Mouse (Mus musculus) adrenal gland, postnatal 14 days (tissue): Measurements from ENCODE around the gene Rab11fip3. TPM values are rescaled to one million over a fixed set of nuclear protein-coding genes. Genes with fewer than 3 reads are reported as not detected.

Source experiments
- DNase-seq: peaks from one replicate; pipeline ENCODE4 v3.0.0; 2021; ENCODE audit warnings: mixed read lengths
- total RNA-seq: library from RNA; stranded (reverse); gene quantifications from 2 replicates; pipeline ENCODE4 v1.2.3, GENCODE M21; 2021

The Rab11fip3 gene
- total RNA-seq, 1 experiment from 2014 or later: 19.0 TPM

GRCm38 (mm10) chr17:26032037-26032436 is 37.3 kb downstream of the Rab11fip3 start:
- no peak for DNase-seq

- no peak for DNase-seq
Observed at GRCm38 (mm10) chr17:26031583-26031982, 37.8 kb downstream of the Rab11fip3 start.

GRCm38 (mm10) chr17:26028261-26028660 is 41.1 kb downstream of the Rab11fip3 start:
- no peak for DNase-seq

GRCm38 (mm10) chr17:26024674-26025073 is 44.7 kb downstream of the Rab11fip3 start:
- DNase-seq: no peak

GRCm38 (mm10) chr17:26023966-26024365 is 45.4 kb downstream of the Rab11fip3 start:
- DNase-seq: no peak

- no peak for DNase-seq
Observed at GRCm38 (mm10) chr17:26023181-26023580, 46.2 kb downstream of the Rab11fip3 start.

- DNase-seq: no peak
Observed at GRCm38 (mm10) chr17:26021728-26022341, 47.5 kb downstream of the Rab11fip3 start.

- DNase-seq: no peak
Observed at GRCm38 (mm10) chr17:26020848-26021347, 48.5 kb downstream of the Rab11fip3 start.

GRCm38 (mm10) chr17:26018388-26018787 is 51.0 kb downstream of the Rab11fip3 start:
- no peak for DNase-seq

GRCm38 (mm10) chr17:26017949-26018348 is 51.4 kb downstream of the Rab11fip3 start:
- DNase-seq: no peak

- no peak for DNase-seq
Observed at GRCm38 (mm10) chr17:26017021-26017420, 52.3 kb downstream of the Rab11fip3 start.

- no peak for DNase-seq
Observed at GRCm38 (mm10) chr17:26013711-26014110, 55.6 kb downstream of the Rab11fip3 start.

- peak; percentile 91 for DNase-seq
Observed at GRCm38 (mm10) chr17:26011841-26012460, 57.4 kb downstream of the Rab11fip3 start.

GRCm38 (mm10) chr17:26009540-26009939 is 59.8 kb downstream of the Rab11fip3 start:
- peak; percentile 81 for DNase-seq

GRCm38 (mm10) chr17:26008787-26009186 is 60.6 kb downstream of the Rab11fip3 start:
- no peak for DNase-seq

GRCm38 (mm10) chr17:26008331-26008730 is 61.0 kb downstream of the Rab11fip3 start:
- DNase-seq: no peak

- no peak for DNase-seq
Observed at GRCm38 (mm10) chr17:26007646-26008045, 61.7 kb downstream of the Rab11fip3 start.

- no peak for DNase-seq
Observed at GRCm38 (mm10) chr17:26005731-26006450, 63.5 kb downstream of the Rab11fip3 start.

GRCm38 (mm10) chr17:26004711-26005110 is 64.6 kb downstream of the Rab11fip3 start:
- no peak for DNase-seq

- no peak for DNase-seq
Observed at GRCm38 (mm10) chr17:26003864-26004263, 65.5 kb downstream of the Rab11fip3 start.

GRCm38 (mm10) chr17:25998425-25998824 is 70.9 kb downstream of the Rab11fip3 start:
- no peak for DNase-seq

GRCm38 (mm10) chr17:25993489-25993888 is 75.9 kb downstream of the Rab11fip3 start:
- no peak for DNase-seq

GRCm38 (mm10) chr17:25992274-25992673 is 77.1 kb downstream of the Rab11fip3 start:
- DNase-seq: no peak
